Mouse (Mus musculus) monocyte, adult 5-6 weeks (primary cell): ENCODE measurements around the gene Kcnk2. TPM values are rescaled to one million over a fixed set of nuclear protein-coding genes. Genes with fewer than 3 reads are reported as not detected.

Experiments used
- ATAC-seq: fragments of 153-309, 156-312 bp; replicated peaks from 2 replicates; pipeline ENCODE4 v1.8.0; 2017; ENCODE audit warnings: mild to moderate bottlenecking; ENCODE audit not compliant: low TSS enrichment, insufficient number of reproducible peaks, severe bottlenecking, poor library complexity, low FRiP score
- total RNA-seq: library from RNA; stranded (forward); fragments of 200-1000, 200-491, 200-594 nt; gene quantifications from 3 replicates; pipeline ENCODE4 v1.2.3, GENCODE M21; 2017

Gene Kcnk2
- total RNA-seq: not detected in 3 replicates

GRCm38 (mm10) chr1:189402223-189402943, at the start of gene Kcnk2:
Kcnk2 (minus strand) TSS chr1:189402273.
- no peak for ATAC-seq

- no peak for ATAC-seq
These were observed 38.7 kb upstream of the Kcnk2 start for GRCm38 (mm10) chr1:189440741-189441140.

- ATAC-seq: no peak
These were observed 35.1 kb upstream of the Kcnk2 start for GRCm38 (mm10) chr1:189437126-189437525.

- no peak for ATAC-seq
These were observed 33.4 kb upstream of the Kcnk2 start for GRCm38 (mm10) chr1:189435452-189435851.

- ATAC-seq: no peak
These were observed 29.4 kb upstream of the Kcnk2 start for GRCm38 (mm10) chr1:189431479-189431878.

GRCm38 (mm10) chr1:189430534-189430933, 28.5 kb upstream of the Kcnk2 start:
- ATAC-seq: no peak

- ATAC-seq: no peak
These were observed 27.5 kb upstream of the Kcnk2 start for GRCm38 (mm10) chr1:189429566-189429965.

GRCm38 (mm10) chr1:189426252-189426651, 24.2 kb upstream of the Kcnk2 start:
- no peak for ATAC-seq

GRCm38 (mm10) chr1:189419914-189420313, 17.8 kb upstream of the Kcnk2 start:
- ATAC-seq: no peak

GRCm38 (mm10) chr1:189409906-189410305, 7.8 kb upstream of the Kcnk2 start:
- no peak for ATAC-seq

GRCm38 (mm10) chr1:189405221-189405620, 3.1 kb upstream of the Kcnk2 start:
- ATAC-seq: no peak

GRCm38 (mm10) chr1:189403546-189403945, 1.5 kb upstream of the Kcnk2 start:
- no peak for ATAC-seq

- ATAC-seq: no peak
These were observed 1.1 kb upstream of the Kcnk2 start for GRCm38 (mm10) chr1:189403139-189403538.

- no peak for ATAC-seq
These were observed 15.2 kb downstream of the Kcnk2 start for GRCm38 (mm10) chr1:189386848-189387247.

GRCm38 (mm10) chr1:189386141-189386540, 15.9 kb downstream of the Kcnk2 start:
- no peak for ATAC-seq

- no peak for ATAC-seq
These were observed 34.4 kb downstream of the Kcnk2 start for GRCm38 (mm10) chr1:189367722-189368121.

- ATAC-seq: no peak
These were observed 37.9 kb downstream of the Kcnk2 start for GRCm38 (mm10) chr1:189364188-189364587.

GRCm38 (mm10) chr1:189362579-189362978, 39.5 kb downstream of the Kcnk2 start:
- no peak for ATAC-seq

GRCm38 (mm10) chr1:189359699-189360098, 42.4 kb downstream of the Kcnk2 start:
- ATAC-seq: no peak

- no peak for ATAC-seq
These were observed 48.2 kb downstream of the Kcnk2 start for GRCm38 (mm10) chr1:189353887-189354286.

- ATAC-seq: no peak
These were observed 50.3 kb downstream of the Kcnk2 start for GRCm38 (mm10) chr1:189351804-189352203.
